Mouse (Mus musculus) cortical plate, adult 2 months (tissue): Measurements from ENCODE around the gene Pard6b. TPM values are rescaled to one million over a fixed set of nuclear protein-coding genes. Genes with fewer than 3 reads are reported as not detected.

Experiments used
- H3K27ac ChIP-seq: fragments of 200-500 bp; 2 replicates; pipeline ENCODE4 v1.5.1; 2012; ENCODE audit warnings: low read length, control low read depth, inconsistent platforms; ENCODE audit not compliant: insufficient read depth
- H3K4me1 ChIP-seq: fragments of 200-500 bp; 2 replicates; pipeline ENCODE4 v1.6.1; 2011; ENCODE audit warnings: low read length; ENCODE audit not compliant: control insufficient read depth, insufficient read depth
- H3K4me3 ChIP-seq: fragments of 200-500 bp; 2 replicates; pipeline ENCODE4 v1.5.1; 2011; ENCODE audit warnings: mild to moderate bottlenecking, low read length, control low read depth; ENCODE audit not compliant: insufficient read depth
- CTCF ChIP-seq: fragments of 200-500 bp; IDR thresholded peaks from 2 replicates; pipeline ENCODE4 v1.5.1; 2011; ENCODE audit warnings: mild to moderate bottlenecking, control low read depth, low read length; ENCODE audit not compliant: insufficient read depth; ENCODE audit errors: extremely low read depth
- POLR2A ChIP-seq: fragments of 200-500 bp; IDR thresholded peaks from 2 replicates; pipeline ENCODE4 v1.6.1; 2011; ENCODE audit warnings: mild to moderate bottlenecking, low read length, control low read depth; ENCODE audit not compliant: insufficient read depth; ENCODE audit errors: extremely low read depth
- polyA plus RNA-seq: library from polyadenylated mRNA; depleted of rRNA; stranded (reverse); fragments of >200 nt; gene quantifications from 2 replicates; pipeline ENCODE4 v1.2.3, GENCODE M21; 2012; rRNA removed

Gene Pard6b
- polyA plus RNA-seq: 3.3 and 3.6 TPM in 2 replicates

- TF ChIP-seq CTCF: no peak
- peak; percentile 43; the same call in 1 of the 2 replicates for TF ChIP-seq POLR2A
- Histone ChIP-seq H3K4me1 (no peaks in the 10 kb centered on the region), H3K27ac (peak within 1 kb of the TSS; percentile 96), H3K4me3 (peak within 1 kb of the TSS; percentile 40)
Observed at GRCm38 (mm10) chr2:168080431-168081246, at the start of gene Pard6b. Gene Pard6b (plus strand): TSS chr2:168081004.

- Histone ChIP-seq H3K4me3 (no peak overlapping the region), H3K27ac (no peak overlapping the region), H3K4me1 (no peaks in the 10 kb centered on the region)
- TF ChIP-seq CTCF (no peak), POLR2A (no peak)
Observed at GRCm38 (mm10) chr2:168031842-168032241, 49.0 kb upstream of the Pard6b start.

GRCm38 (mm10) chr2:168033905-168034304, 46.9 kb upstream of the Pard6b start:
- Histone ChIP-seq H3K4me3 (no peak overlapping the region), H3K4me1 (no peaks in the 10 kb centered on the region), H3K27ac (no peak overlapping the region)
- TF ChIP-seq POLR2A (no peak), CTCF (no peak)

GRCm38 (mm10) chr2:168035907-168036306, 44.9 kb upstream of the Pard6b start:
- TF ChIP-seq POLR2A (no peak), CTCF (no peak)
- H3K4me3 ChIP-seq: no peak overlapping the region
- H3K4me1 ChIP-seq: no peaks in the 10 kb centered on the region
- H3K27ac ChIP-seq: no peak overlapping the region

GRCm38 (mm10) chr2:168037063-168037462, 43.7 kb upstream of the Pard6b start:
- no peak overlapping the region for H3K27ac ChIP-seq
- TF ChIP-seq POLR2A: no peak
- no peak overlapping the region for H3K4me3 ChIP-seq

GRCm38 (mm10) chr2:168040751-168041150, 40.1 kb upstream of the Pard6b start:
- H3K4me1 ChIP-seq: no peaks in the 10 kb centered on the region
- TF ChIP-seq POLR2A (no peak), CTCF (no peak)
- no peak overlapping the region for H3K27ac ChIP-seq
- no peak overlapping the region for H3K4me3 ChIP-seq

More at GRCm38 (mm10) chr2:168037063-168037462, 43.7 kb upstream of the Pard6b start:
- H3K4me1 ChIP-seq: no peaks in the 10 kb centered on the region

- H3K27ac ChIP-seq: no peak overlapping the region
- no peaks in the 10 kb centered on the region for H3K4me1 ChIP-seq
- H3K4me3 ChIP-seq: no peak overlapping the region
- no peak for TF ChIP-seq POLR2A
- TF ChIP-seq CTCF: no peak
Observed at GRCm38 (mm10) chr2:168042019-168042418, 38.8 kb upstream of the Pard6b start.

- TF ChIP-seq POLR2A (no peak), CTCF (no peak)
- Histone ChIP-seq H3K4me3 (no peak overlapping the region), H3K27ac (no peak overlapping the region), H3K4me1 (no peaks in the 10 kb centered on the region)
Observed at GRCm38 (mm10) chr2:168044681-168045287, 36.0 kb upstream of the Pard6b start.

GRCm38 (mm10) chr2:168045357-168045756, 35.4 kb upstream of the Pard6b start:
- H3K4me3 ChIP-seq: no peak overlapping the region
- TF ChIP-seq CTCF (no peak), POLR2A (no peak)
- no peaks in the 10 kb centered on the region for H3K4me1 ChIP-seq
- no peak overlapping the region for H3K27ac ChIP-seq

GRCm38 (mm10) chr2:168045771-168046170, 35.0 kb upstream of the Pard6b start:
- TF ChIP-seq CTCF (no peak), POLR2A (no peak)

More at GRCm38 (mm10) chr2:168045771-168046170, 35.0 kb upstream of the Pard6b start:
- H3K27ac ChIP-seq: no peak overlapping the region
- no peak overlapping the region for H3K4me3 ChIP-seq
- H3K4me1 ChIP-seq: no peaks in the 10 kb centered on the region
